Mouse (Mus musculus): ENCODE data around the gene Gm20388. TPM values are rescaled to one million over a fixed set of nuclear protein-coding genes. Genes with fewer than 3 reads are reported as not detected.

Gene Gm20388
- total RNA-seq, 2 experiments from 2014 or later: 10.3 to 10.6 TPM

DNA sequence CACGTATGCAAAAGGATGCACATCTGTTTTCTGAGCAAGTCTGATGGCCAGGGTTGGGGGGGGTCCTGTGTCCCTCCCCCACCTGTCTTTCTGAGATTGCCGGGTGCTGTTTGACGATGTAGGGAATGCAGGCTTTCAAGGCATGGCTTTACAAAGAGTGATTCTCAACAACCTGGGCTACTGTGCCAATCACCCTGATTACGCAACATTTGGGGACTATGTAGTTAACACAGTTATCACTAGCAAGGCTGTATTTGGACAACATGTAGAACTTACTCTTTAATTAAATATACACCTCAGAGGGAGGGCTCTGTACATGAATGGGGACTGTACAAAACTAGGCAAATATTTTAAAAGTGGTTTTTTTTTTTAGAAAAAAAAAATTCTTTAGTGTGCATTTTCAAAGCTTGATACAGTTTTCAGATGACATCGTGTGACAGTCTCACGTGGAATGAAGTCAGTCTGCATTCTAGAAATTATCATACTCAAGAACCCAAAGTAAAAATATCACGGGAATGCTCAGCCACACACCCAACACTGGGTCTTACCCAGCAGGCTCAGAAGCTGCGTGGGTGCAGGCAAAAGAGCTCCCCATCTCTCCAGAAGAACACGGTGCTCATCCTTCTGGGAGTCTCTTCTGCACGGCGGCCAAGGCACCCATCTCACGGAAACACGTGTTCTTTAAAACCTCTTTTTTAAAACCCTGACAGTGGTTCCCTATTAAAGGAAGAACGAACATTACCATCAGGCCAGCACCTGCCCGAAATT, 3930.1 kb downstream of the Gm20388 start:
- intact Hi-C loops (cut with DNase I): loop anchor here (1.0 kb wide), 1 partner anchor 37 kb away; no protein-coding TSS in a partner anchor
- DNase-seq (ENCODE audit: low spot score in 2 of 2): peak; percentile 79 to 82

DNA sequence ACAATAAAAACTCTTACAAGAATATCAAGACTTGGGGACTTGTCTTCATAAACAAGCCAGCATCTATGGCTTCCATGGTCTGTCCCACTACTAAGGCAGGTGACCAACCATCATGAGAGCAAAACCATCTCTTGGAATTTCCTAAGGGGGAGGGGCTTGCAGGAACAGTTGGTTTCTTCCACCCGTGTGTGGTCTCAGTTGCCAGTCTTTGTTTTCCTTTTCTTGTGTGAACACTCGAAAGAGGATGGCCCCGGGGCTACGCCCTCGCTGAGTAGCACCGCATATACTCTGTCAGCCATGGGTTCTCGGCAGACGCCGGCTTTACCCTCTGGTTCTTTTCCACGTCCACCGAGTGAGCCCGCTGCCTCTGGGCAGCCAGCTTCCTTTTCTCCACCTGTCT, 3931.4 kb downstream of the Gm20388 start:
- DNase-seq (ENCODE audit: low spot score in 2 of 2): no peak
- intact Hi-C loops (cut with DNase I): no loop called here

GRCm38 (mm10) chr8:123844341-123844740, 3933.7 kb downstream of the Gm20388 start:
- intact Hi-C loops (cut with DNase I): loop anchor here (2.0 kb wide), 1 partner anchor 14 kb away; no protein-coding TSS in a partner anchor
- DNase-seq (ENCODE audit: low spot score in 2 of 2): no peak

DNA sequence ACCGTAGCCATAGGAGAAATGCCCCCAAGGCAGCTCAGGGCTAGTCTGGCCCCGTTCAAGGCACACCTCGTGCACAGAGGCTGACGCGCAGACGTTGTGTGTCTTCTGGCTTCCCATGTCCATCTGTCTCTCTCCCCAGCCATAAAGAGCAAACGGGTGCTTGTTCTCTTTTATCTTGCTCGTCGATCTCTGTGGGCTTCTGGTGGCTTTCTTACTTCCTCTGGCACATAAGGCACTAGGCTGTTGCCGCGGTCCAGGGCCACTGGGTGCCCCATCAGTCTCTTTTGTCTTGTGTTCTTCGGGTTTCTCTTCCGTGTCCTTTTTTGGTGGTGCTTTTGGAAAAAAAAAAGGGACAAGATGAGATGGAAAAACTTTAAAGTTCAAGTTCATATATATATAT, 3934.5 kb downstream of the Gm20388 start:
- intact Hi-C loops (cut with DNase I): loop anchor here (2.0 kb wide), 1 partner anchor 14 kb away; no protein-coding TSS in a partner anchor
- DNase-seq (ENCODE audit: low spot score in 2 of 2): no peak

DNA sequence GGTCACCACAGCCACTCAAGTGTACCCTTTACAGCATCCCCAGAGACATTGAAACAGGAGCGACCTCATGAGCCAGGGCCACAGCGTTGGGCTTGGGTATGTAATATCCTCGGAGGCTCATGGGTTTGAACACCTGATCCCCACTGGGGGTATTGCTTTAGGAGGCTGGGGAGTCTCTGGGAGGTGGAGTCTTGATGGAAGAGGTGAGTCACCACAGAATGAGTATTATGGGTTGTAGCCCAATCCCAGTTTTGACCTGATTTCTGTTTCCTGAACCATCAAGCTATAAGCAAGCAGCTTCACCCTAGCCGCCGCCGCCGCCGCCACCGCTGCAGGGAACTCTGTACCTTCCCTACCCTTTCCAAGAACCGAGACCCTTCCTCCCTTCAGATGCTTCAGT, 3935.3 kb downstream of the Gm20388 start:
- intact Hi-C loops (cut with DNase I): loop anchor here (2.0 kb wide), 1 partner anchor 13 kb away; no protein-coding TSS in a partner anchor

GRCm38 (mm10) chr8:123846509-123846908, 3935.9 kb downstream of the Gm20388 start:
- peak in 1 of 2 experiments; percentile 58 for DNase-seq (ENCODE audit: low spot score in 2 of 2)
- intact Hi-C loops (cut with DNase I): no loop called here

More for the DNA sequence above, 3935.3 kb downstream of the Gm20388 start:
- no peak for DNase-seq (ENCODE audit: low spot score in 2 of 2)

DNA sequence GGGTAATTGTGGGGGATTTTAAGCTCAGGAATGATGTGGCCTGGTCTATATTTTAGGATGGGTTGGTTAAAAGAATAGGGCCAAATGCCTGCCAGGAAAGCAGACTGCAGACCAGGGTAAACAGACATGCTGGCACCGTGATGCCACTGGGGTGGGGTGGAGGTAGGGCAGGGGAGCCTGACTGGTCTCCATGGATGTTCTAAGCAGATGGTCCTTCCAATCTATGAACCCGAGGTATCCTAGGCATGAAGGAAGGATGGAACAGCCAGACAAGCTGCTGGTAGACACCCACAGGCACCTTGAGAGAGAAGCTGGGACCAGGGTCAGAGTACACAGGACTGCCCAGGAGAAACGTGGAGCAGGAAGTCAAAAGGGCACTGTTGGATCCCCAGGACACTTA, 3936.9 kb downstream of the Gm20388 start:
- DNase-seq (ENCODE audit: low spot score in 2 of 2): no peak
- intact Hi-C loops (cut with DNase I): no loop called here

DNA sequence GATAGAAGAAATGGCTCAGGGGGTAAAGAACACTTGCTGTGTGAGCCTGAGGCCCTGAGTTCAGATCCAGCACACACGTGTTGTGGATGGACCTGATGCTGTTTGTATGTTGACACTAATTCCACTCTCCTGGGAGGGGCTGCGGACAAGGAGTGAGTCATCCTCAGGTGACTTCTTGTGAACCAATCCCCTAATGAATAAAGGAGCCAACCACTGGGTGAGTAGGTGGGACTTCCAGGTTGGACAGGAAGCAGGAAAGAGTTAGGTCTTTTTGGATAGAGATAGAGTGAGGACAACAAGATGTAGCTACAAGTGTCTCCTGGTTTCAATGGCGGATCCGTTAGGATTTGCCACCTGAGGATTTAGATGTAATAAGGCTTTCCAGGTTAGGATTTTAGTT, 3938.7 kb downstream of the Gm20388 start:
- no peak for DNase-seq (ENCODE audit: low spot score in 2 of 2)
- intact Hi-C loops (cut with DNase I): no loop called here

DNA sequence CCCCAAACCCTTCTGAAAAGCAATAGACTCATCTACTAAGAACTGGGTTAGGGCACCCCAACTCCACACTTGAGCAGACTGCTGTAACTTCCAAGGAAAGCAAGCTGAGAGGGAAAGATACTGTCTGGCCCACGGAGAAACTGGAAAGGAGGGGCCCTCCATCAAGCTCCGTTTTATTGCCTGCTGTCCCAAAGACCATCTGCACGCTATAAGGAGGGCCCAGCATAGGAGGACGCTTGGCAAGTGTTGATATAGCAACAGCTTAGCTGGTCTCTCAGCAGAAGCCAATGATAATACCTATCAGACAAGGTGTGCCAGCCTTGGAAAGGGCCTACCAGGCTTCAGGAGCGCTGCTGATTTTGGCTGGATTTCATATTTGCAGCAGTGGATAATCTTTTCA, 3940.9 kb downstream of the Gm20388 start:
- DNase-seq (ENCODE audit: low spot score in 2 of 2): no peak
- intact Hi-C loops (cut with DNase I): no loop called here

DNA sequence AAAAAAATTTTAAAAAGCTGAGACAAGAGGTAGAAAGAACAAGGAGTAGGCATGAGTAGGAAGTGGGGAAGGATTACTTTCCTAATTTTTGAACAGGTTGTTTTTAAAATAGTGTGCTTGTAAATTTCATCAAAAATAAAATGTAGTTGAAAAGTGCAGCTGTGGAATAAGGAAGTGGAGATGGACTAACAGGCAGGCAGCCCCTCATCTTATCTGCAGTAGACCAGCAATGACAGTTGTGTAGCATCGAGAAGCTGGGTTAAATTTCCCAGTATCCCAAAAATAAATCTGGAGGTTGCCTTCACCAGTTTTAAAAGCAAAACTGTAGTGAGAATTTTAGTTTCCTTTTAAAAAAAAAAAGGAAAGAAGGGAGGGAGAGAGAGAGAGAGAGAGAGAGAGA, 3943.6 kb downstream of the Gm20388 start:
- intact Hi-C loops (cut with DNase I): no loop called here
- DNase-seq (ENCODE audit: low spot score in 2 of 2): no peak

DNA sequence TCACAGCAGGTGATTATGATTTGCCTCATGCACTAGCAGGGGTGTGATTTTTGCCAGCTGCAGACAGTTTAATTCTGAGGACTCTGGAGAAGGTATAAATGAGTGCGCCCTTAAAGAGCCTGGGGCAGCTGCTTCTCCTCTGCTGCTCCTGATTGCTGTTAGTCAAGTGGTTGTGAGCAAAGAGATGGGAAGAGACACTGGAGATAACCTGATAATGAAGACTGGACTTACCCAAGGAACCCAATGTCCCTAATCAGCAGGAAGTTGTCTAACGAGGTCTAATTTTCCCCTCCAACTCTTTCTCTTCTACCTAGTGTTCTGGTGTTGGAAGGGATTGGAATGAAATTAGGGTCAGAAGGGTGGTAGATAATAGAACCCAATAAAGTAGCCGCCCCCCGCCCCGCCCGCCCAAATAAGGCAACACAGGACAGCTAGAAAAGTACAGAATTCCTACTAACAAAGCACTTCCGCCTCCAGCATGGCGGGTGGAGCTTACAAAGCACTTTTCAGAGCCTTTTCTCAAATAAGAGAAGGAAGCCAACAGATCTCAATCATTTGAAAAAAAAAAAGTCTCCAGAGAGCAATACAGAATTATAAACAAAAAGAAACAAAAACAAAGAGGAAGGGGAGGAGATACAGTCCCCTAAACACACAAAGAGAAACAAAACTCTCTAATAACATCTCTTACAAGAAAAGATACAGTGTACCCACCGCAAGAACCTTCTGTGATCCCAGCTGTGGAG, 3944.3 kb downstream of the Gm20388 start:
- DNase-seq (ENCODE audit: low spot score in 2 of 2): no peak
- intact Hi-C loops (cut with DNase I): no loop called here

GRCm38 (mm10) chr8:123857361-123857760, 3946.7 kb downstream of the Gm20388 start:
- no peak for DNase-seq (ENCODE audit: low spot score in 2 of 2)
- intact Hi-C loops (cut with DNase I): no loop called here

DNA sequence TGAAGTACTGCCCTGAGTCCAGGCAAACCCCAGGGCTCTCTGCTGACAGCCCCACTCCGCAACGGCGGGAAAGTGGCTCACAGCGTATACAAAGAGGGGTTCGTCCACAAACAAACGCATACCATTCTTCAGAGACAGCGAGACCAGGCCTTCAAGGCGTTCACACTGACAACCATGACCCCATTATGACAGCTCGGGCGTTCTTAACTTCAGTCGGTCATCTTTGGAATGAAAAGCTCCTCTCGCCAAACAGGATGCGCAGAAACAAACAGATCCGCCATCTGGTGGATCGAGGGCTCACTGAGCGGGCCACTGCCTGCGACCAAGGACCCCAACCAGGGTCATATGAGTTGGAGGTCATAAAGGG, 3947.9 kb downstream of the Gm20388 start:
- no peak for DNase-seq (ENCODE audit: low spot score in 2 of 2)
- intact Hi-C loops (cut with DNase I): loop anchor here (2.0 kb wide), 2 partner anchors 14 to 34 kb away; no protein-coding TSS in a partner anchor

- DNase-seq (ENCODE audit: low spot score in 2 of 2): peak; percentile 90 to 93
- intact Hi-C loops (cut with DNase I): loop anchor here (2.0 kb wide), 2 partner anchors 14 to 34 kb away; no protein-coding TSS in a partner anchor
Measured at GRCm38 (mm10) chr8:123858941-123859647, 3948.5 kb downstream of the Gm20388 start.

GRCm38 (mm10) chr8:123859648-123860259, 3949.1 kb downstream of the Gm20388 start, which contains the start of gene Ccsap:
Gene Ccsap (minus strand): TSS chr8:123860209.
- intact Hi-C loops (cut with DNase I): loop anchor here (2.0 kb wide), 2 partner anchors 15 to 33 kb away; no protein-coding TSS in a partner anchor
- DNase-seq (ENCODE audit: low spot score in 2 of 2): peak; percentile 68 to 78

GRCm38 (mm10) chr8:123860386-123860785, 3949.7 kb downstream of the Gm20388 start:
- DNase-seq (ENCODE audit: low spot score in 2 of 2): no peak
- intact Hi-C loops (cut with DNase I): no loop called here

- intact Hi-C loops (cut with DNase I): no loop called here
- no peak for DNase-seq (ENCODE audit: low spot score in 2 of 2)
Measured at GRCm38 (mm10) chr8:123865786-123866185, 3955.1 kb downstream of the Gm20388 start.

DNA sequence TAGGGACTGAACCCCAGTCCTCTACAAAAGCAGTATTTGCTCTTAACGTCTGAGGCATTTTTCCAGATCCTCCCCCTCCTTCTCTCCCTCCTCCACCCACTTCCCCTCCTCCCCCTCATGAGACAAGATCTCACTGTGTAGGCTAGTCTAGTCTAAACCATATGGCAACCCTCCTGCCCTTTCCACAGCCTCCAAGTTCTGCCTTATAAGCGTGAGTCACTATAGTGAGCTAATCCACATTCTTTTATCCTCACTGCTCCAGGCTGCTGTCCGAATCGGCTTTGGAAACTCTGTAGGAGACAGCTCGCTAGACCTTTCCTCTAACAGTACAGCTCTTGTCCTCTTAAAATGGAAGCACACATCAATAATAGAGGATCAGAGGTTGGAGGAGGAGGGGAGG, 3956.3 kb downstream of the Gm20388 start:
- DNase-seq (ENCODE audit: low spot score in 2 of 2): no peak
- intact Hi-C loops (cut with DNase I): no loop called here

DNA sequence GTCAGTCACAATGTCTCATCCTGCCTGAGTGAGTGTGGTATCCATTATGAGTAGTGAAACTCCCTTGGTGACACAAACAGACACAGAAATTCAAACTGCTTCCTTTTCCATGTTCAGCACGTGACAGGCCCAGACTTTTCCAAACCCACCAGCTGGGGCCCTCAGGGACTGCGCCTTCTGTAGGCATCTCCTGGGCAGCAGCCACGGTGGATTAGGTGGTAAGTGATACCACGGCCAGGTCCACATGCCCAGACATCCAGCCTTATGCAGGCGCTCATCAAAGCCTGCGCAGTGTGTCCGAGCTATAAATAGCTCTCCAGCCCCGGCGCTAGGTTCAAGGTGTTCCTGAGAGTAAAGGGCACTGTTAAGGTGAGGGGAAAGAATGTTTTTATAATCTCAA, 3961.4 kb downstream of the Gm20388 start:
- no peak for DNase-seq (ENCODE audit: low spot score in 2 of 2)

More for the DNA sequence above, 3961.4 kb downstream of the Gm20388 start:
- intact Hi-C loops (cut with DNase I): no loop called here
